Mouse (Mus musculus) right cerebral cortex, postnatal 25 days (tissue): ENCODE results near the gene Dppa3.

Source experiments
- DNase-seq: peaks from one replicate; pipeline ENCODE4 v3.0.0; 2022

Gene Dppa3

GRCm38 (mm10) chr6:122626110-122626509 is at the start of gene Dppa3:
TSS of gene Dppa3 (plus strand) at chr6:122626410.
- DNase-seq = no peak

- no peak for DNase-seq
Measured at GRCm38 (mm10) chr6:122577030-122577429, 49.2 kb upstream of the Dppa3 start.

- DNase-seq = no peak
Measured at GRCm38 (mm10) chr6:122579086-122579485, 47.1 kb upstream of the Dppa3 start.

- DNase-seq = no peak
Measured at GRCm38 (mm10) chr6:122591027-122591758, 35.0 kb upstream of the Dppa3 start.

- no peak for DNase-seq
Measured at GRCm38 (mm10) chr6:122592905-122593304, 33.3 kb upstream of the Dppa3 start.

GRCm38 (mm10) chr6:122595637-122596036 is 30.6 kb upstream of the Dppa3 start:
- no peak for DNase-seq

- DNase-seq = no peak
Measured at GRCm38 (mm10) chr6:122596608-122597007, 29.6 kb upstream of the Dppa3 start.

GRCm38 (mm10) chr6:122598014-122598413 is 28.2 kb upstream of the Dppa3 start:
- no peak for DNase-seq

GRCm38 (mm10) chr6:122598436-122598835 is 27.8 kb upstream of the Dppa3 start:
- DNase-seq = no peak

GRCm38 (mm10) chr6:122599054-122599737 is 27.0 kb upstream of the Dppa3 start:
- DNase-seq = no peak

- DNase-seq = no peak
Measured at GRCm38 (mm10) chr6:122600066-122600646, 26.1 kb upstream of the Dppa3 start.

- no peak for DNase-seq
Measured at GRCm38 (mm10) chr6:122601031-122601430, 25.2 kb upstream of the Dppa3 start.

GRCm38 (mm10) chr6:122601615-122602014 is 24.6 kb upstream of the Dppa3 start:
- no peak for DNase-seq

GRCm38 (mm10) chr6:122602242-122602991 is 23.8 kb upstream of the Dppa3 start, which contains the start of gene Apobec1:
TSS of gene Apobec1 (minus strand) at chr6:122602444.
- peak; percentile 26 for DNase-seq

- no peak for DNase-seq
Measured at GRCm38 (mm10) chr6:122602992-122603322, 23.3 kb upstream of the Dppa3 start.

- DNase-seq = no peak
Measured at GRCm38 (mm10) chr6:122604260-122604659, 21.9 kb upstream of the Dppa3 start.

GRCm38 (mm10) chr6:122605483-122605882 is 20.7 kb upstream of the Dppa3 start:
- DNase-seq = no peak

- DNase-seq = no peak
Measured at GRCm38 (mm10) chr6:122606661-122607060, 19.5 kb upstream of the Dppa3 start.

- no peak for DNase-seq
Measured at GRCm38 (mm10) chr6:122607700-122608099, 18.5 kb upstream of the Dppa3 start.

- no peak for DNase-seq
Measured at GRCm38 (mm10) chr6:122608434-122609376, 17.5 kb upstream of the Dppa3 start.

GRCm38 (mm10) chr6:122609377-122609728 is 16.9 kb upstream of the Dppa3 start:
- no peak for DNase-seq

GRCm38 (mm10) chr6:122609771-122610170 is 16.4 kb upstream of the Dppa3 start, which contains the start of gene Gdf3:
TSS of gene Gdf3 (minus strand) at chr6:122610087.
- no peak for DNase-seq
